Mouse (Mus musculus) thymus, postnatal 10 days (tissue): Measurements from ENCODE around the gene Hnrnpl.

ENCODE experiments used
- DNase-seq, 2 experiments: peaks; one replicate each; pipeline ENCODE4 v3.0.0; 2021; ENCODE audit warnings: low spot score in 2 of 2

Gene Hnrnpl

GRCm38 (mm10) chr7:28812436-28812835 is 4.1 kb downstream of the Hnrnpl start:
- DNase-seq = no peak

- no peak for DNase-seq
Measured at GRCm38 (mm10) chr7:28812949-28813348, 4.6 kb downstream of the Hnrnpl start.

DNA sequence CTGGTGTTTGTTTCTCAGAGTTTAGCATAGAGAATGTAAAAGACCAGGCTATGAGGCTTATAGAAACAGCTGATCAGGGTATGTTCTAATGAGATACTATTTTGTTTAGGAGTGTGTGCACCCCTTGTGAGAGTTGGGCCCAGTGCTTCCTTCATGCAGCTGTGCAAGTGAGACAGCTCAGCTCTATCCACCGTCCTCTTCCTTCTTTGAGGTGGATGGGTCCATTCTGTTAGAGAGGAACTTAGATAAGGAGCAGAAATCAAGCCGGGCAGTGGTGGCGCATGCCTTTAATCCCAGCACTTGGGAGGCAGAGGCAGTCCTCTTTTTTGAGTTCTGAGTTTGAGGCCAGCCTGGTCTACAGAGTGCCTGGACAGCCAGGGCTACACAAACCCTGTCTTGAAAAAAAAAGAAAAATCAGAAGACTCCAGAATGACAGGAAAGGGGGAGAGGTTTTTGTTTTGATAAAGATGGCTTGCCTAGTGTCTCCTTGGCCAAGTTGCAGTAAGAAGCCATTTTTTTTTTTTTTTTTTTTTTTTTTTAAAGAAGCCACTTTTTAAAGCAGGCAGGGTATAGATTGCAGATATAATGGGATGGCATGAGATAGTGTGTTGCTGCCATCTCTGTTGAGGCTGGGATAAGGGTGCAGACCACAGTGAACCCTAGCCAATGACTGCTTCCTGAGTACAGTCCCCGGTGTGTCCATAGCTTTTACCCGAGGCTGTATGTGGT is 6.1 kb downstream of the Hnrnpl start:
- DNase-seq = no peak

DNA sequence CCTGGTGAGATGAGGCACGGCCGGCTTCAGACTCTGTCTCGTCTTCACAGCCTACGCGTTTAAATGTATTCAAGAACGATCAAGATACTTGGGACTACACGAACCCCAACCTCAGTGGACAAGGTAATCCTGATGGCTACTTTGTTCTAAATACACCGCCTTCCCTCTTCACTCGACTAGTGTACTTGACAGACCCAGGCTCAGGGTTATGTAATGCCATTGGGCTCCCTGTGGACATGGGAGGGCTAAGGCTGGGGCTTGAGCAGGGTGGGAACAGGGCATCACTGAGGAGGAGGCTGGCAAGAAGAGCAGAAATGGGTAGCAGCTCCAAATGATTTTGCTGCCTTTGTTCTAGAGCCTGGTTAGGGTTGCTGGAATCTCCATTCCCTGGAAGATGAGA is 6.9 kb downstream of the Hnrnpl start:
- no peak for DNase-seq

DNA sequence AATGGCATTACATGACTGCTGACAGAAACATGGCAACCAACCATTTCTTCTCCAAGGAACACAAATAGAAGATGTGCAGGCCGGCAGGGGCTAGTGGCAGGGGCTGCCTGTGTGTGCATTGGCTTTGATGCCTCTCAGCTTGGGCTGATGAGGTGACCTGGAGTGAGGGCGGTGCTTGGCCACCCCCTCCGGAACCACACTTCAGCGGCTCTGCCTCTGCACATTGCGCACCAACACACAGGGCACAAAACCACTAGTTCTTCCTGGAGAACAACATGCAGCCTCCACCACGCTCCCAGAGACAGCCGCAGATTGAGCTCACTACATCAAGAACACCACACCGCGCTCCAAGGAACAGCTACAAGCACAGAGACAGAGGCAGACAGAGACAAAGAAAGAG is 7.9 kb downstream of the Hnrnpl start:
- no peak for DNase-seq

DNA sequence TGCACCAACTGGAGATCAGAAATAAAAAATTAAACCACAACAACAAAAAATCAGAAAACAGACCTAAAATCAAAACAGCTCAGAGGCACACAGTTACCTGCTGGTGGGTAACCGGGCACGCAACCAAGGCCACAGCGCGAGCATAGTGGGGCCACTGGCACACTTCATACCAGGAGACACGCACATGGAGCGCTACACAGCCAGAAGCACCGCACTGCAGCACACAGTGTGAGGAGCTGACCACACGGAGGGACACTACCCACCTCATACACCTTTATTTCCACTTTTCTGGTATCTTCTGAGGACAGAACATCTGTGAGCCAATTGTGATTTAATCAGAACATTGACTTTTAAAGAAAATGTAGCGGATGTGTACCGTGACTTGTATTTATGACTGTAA is 8.6 kb downstream of the Hnrnpl start:
- no peak for DNase-seq

DNA sequence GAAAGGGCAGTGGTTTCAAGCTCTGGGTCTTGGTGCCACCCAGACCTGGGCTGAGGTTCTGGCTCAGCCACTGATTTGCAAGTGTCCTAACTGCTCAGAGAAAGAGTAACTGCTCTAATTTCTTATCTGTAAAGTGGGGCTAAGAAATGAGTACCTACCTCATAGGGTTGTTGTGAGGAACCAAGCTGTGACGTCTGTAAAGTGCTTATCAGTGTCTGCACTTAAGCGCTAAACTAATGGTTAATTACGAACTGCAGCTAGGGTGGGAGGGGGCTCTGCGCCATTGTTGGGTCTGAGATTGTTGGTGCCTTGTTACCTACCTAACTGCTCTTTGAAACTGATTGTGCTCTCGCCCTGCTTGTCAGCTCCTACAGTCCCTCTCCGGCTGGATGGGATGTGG is 9.2 kb downstream of the Hnrnpl start:
- DNase-seq = no peak

- no peak for DNase-seq
Measured at GRCm38 (mm10) chr7:28817957-28818356, 9.6 kb downstream of the Hnrnpl start.

DNA sequence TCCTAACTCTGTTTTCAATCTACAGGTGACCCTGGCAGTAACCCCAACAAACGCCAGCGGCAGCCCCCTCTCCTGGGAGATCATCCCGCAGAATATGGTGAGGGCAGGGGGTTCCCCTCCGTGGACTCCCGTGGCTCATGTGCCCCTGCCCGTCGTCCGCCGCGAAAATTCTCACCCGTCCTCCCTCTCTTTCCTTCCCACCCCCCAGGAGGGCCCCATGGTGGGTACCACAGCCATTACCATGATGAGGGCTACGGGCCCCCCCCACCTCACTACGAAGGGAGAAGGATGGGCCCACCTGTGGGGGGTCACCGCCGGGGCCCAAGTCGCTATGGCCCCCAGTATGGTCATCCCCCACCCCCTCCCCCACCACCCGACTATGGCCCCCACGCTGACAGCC is 10.1 kb downstream of the Hnrnpl start:
- DNase-seq = no peak

DNA sequence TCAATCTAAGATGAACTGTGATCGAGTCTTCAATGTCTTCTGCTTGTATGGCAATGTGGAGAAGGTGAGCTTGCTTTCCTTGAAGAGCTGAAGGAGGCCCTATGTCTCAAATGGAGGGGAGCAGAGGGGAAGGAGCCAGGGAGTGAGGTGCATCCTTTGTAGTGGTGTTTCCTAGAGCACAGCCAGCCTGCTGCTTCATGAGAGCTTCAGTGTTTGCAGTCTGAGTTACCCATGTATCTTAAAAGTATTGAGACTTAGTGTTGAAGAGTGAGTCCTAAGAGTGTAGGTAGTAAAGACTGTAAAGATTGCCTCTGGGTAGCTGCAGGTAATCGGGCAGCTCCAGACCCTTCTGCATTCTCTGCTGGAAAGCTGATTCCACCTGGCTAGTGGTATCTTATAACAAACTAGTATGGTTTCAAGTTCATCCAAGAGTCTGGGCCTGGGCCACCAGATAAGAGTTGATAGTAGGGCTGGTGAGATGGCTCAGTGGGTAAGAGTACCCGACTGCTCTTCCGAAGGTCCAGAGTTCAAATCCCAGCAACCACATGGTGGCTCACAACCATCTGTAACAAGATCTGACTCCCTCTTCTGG is 10.6 kb downstream of the Hnrnpl start:
- DNase-seq = no peak

- no peak for DNase-seq
Measured at GRCm38 (mm10) chr7:28819571-28819970, 11.2 kb downstream of the Hnrnpl start.

GRCm38 (mm10) chr7:28820358-28821260 is 12.3 kb downstream of the Hnrnpl start:
- DNase-seq = no peak

GRCm38 (mm10) chr7:28821261-28821831 is 13.0 kb downstream of the Hnrnpl start:
- no peak for DNase-seq

DNA sequence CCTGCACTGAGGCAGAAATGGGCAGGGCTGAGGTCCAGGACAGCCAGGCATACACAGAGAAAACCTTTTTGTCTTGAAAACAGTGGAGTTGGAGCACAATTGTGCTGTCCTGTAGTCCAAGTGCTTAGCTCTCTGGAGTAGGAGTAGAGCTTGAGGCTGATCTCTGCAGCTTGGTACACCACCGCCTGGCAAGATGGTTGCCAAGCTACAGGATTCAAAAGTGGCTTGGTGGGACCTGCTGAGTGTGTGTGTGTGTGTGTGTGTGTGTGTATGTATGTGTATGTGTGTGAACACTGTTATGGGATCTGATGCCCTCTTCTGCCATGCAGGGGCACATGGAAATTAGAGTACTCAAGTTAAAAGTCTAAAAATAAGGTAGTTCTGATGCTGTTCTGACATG is 14.2 kb downstream of the Hnrnpl start:
- DNase-seq = no peak

- DNase-seq = no peak
Measured at GRCm38 (mm10) chr7:28822993-28823903, 14.9 kb downstream of the Hnrnpl start.

DNA sequence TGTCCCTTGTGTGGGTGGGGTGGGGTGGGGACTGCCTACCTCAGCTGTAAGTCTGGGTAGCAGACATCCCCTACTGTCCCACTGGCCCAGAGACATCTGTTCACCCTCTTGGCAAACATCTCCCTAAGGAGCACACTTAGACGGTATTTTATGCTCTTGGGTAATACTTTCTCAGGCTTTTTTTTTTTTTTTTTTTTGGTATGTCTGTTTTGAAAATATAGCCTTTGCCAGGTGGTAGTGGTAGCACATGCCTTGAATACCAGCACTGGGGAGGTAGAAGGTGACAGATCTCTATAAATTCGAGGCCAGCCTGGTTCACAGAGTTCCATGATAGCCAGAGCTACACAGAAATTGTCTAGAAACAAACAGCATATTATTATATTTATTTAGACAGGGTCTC is 15.6 kb downstream of the Hnrnpl start:
- DNase-seq = no peak

DNA sequence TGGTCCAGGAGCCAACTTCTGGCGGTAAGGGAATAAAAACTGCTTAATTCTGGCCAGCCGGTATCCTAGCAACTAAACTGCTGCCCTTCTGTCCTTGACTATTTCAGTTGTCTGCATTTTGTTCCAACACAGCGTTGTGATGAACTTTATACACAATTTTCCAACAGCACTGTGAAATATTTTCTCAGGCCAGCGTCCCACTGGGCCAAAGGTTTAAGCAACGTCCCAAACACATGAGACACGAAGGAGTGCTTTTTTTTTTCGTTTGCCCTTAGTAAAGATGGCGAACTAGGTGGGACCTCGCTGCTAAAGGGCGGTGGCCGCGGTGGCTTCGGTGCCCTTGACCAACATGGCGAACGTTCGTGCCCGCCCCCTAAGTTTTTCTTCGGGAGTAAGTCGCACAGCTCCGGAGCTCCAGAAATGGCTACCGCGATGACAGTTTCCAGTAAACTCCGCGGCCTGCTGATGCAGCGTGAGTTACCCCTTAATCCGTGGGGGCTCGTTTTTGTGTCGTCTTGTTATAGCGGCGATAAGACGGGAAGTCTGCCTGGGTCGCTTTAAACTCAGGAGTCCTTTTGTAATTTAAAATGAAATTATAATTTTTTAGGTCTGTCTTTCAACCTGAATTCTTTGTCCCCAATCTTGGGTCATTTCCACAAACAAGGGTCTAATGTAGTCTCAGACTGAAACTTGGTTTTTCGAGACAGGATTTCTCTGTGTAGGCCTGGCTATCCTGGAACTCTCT is 16.8 kb downstream of the Hnrnpl start, which contains the start of gene Ech1:
Gene Ech1, plus strand, starts transcription at position 277 of the 745 bp plus-strand sequence.
- peak; percentile 85 to 88 for DNase-seq

DNA sequence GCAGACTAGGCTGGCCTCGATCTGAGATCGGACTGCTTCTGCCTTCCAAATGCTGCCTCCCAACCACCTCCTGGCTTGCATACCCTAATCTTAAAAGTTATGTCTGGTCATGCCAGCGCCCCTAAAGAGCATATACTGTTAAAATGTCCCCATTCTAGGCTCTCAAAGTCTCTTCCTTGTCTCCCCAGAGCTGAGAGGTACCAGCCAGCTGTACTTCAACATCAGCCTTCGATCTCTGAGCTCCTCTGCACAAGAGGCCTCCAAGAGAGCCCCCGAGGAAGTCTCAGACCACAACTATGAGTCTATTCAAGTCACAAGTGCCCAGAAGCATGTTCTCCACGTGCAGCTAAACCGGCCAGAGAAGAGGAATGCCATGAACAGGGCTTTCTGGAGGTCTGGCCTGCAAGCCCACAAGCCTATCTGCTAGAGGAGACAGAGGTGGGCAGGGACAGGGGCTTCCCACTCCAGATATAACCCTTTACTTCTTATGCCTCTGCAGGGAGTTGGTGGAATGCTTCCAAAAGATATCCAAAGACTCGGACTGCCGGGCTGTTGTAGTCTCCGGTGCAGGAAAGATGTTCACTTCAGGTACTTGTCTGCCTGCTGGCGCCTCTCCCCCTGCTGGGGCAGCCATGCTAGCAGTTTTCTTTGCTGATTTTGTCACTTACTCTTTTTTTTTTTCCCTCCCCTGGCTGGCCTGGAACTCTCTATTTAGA is 17.5 kb downstream of the Hnrnpl start:
- peak; percentile 36 to 52 for DNase-seq

DNA sequence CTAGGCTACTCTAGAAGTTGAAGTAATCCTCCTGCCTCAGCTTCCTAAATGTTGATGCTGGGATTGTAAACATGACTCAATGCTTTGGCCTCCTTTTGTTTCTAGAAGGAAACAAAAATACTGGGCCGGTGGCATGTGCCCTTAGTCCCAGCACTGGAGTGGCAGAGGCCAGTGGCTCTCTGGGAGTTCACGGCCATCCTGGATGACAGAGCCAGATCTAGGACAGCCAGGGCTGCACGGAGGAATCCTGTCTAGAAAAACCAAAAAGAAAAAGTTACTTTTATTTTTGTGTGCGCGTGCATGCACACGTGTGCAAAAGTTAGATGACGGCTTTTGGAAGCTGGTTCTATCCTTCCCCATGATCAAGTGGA is 18.0 kb downstream of the Hnrnpl start:
- no peak for DNase-seq

GRCm38 (mm10) chr7:28827338-28827737 is 19.0 kb downstream of the Hnrnpl start:
- DNase-seq = no peak
